Mouse (Mus musculus) thymus, adult 18-20 months (tissue): ENCODE results near the gene Gm20509.
A peak's percentile ranks its signal among the peaks of the same experiment; 100 is the strongest.
"Not testable (repeated sequence)": the region's sequence is repeated elsewhere in the genome, so short reads cannot be mapped to it uniquely, and the experiment has no call there.

Experiments used
- DNase-seq, 2 experiments: peaks; one replicate each; pipeline ENCODE4 v3.0.0; 2022; ENCODE audit warnings: mixed read lengths in 2 of 2

The Gm20509 gene

DNA sequence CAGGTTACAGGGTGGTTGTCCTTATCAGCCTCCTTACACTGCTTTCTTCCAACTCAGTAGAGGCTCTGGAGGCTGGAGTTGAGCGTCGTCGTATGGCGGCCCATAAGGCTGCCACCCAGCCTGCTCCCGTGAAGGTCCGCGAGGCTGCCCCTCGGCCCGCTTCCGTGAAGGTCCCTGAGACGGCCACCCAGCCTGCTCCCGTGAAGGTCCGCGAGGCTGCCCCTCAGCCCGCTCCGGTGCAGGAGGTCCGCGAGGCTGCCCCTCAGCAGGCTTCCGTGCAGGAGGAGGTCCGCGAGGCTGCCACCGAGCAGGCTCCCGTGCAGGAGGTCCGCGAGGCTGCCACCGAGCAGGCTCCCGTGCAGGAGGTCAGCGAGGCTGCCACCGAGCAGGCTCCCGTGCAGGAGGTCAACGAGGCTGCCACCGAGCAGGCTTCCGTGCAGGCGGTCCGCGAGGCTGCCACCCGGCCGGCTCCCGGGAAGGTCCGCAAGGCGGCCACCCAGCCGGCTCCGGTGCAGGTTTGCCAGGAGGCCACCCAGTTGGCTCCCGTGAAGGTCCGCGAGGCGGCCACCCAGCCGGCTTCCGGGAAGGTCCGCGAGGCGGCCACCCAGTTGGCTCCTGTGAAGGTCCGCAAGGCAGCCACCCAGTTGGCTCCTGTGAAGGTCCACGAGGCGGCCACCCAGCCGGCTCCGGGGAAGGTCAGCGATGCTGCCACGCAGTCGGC is 1.0 kb downstream of the Gm20509 start:
- DNase-seq = no peak

DNA sequence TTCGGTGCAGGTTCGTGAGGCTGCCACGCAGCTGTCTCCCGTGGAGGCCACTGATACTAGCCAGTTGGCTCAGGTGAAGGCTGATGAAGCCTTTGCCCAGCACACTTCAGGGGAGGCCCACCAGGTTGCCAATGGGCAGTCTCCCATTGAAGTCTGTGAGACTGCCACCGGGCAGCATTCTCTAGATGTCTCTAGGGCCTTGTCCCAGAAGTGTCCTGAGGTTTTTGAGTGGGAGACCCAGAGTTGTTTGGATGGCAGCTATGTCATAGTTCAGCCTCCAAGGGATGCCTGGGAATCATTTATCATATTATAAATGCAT is 1.6 kb downstream of the Gm20509 start:
- DNase-seq = no peak

DNA sequence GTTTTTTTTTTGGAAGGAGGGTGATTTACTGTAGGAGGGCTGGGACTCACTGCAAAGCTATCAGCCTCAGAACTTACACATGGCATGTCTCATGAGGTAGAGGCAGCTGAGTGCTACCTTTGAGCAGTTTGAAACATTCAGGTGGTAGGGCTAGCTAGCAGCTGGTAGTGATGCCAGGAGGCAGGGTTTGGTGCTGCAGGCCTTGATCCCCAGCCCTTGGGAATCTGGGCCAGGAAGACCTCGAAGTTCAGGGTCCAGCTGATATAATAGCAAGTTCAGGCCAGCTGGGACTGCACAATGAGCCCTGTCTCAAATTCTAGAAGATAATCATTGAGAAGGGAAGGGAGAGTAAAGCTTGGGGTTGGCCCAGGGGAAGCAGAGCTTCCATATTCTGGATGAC is 2.9 kb downstream of the Gm20509 start:
- DNase-seq = no peak

DNA sequence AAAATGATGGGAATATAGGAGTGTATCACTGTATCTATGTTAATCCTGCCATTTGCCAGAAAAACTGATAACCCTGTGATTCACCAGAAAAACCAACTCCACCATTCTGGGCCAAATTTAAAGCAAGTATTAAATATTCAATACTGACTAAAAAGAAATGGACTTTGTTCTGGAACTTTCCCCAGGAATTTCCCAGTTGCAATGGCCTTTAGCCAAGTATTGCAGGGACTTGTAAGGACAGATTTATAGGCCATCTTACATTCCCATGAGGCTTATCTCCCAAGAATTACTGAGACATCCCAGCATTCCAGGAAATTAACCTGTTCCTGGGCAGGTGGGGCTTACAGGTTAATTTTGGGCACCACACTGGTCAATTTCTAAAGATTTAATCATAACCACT is 3.5 kb downstream of the Gm20509 start:
- no peak for DNase-seq

DNA sequence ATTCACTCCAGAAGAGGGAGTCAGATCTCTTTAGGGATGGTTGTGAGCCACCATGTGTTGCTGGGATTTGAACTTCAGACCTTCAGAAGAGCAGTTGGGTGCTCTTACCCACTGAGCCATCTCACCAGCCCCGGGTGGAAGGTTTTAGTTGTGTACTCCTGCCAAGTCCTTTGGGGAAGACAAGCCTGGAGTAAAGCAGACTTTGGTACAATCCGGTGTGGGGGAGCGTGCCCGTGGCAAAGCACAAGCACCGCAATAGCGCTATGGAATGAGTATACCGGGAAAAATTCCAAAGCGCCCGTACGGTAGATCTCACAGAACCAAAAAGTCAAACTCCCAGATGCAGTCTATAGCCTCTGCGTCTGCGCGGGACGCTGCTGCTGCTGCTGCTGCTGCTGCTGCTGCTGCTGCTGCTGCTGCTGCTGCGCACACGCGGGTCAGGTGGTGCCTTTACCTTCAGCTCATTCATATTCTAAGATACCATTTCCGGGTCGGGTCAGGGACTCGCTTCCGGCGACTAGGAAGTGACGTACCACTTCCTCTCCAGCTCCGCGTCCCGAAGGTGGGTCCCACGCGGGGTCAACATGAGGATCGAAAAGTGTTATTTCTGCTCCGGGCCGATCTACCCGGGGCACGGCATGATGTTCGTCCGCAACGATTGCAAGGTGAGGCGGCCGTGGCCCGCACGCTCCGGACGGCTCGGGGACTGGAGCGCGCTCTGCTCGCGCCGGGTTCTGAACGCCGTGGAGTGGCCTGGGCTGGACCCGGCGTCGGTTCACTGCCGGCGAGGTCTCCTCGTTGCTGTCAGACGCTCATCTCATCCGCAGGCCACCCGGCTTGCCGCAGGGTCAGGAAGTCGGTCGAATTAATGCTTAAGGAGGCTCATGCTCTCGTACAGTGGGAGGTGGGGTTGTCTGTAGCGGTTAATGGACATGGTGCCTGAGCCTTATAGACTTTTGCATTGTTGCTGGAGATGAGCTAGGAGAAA is 10.9 kb downstream of the Gm20509 start, which contains the start of gene Rsl24d1:
Gene Rsl24d1 (plus strand): TSS at position 508 of the 988 bp plus-strand sequence.
- peak; percentile 72 to 81 for DNase-seq

DNA sequence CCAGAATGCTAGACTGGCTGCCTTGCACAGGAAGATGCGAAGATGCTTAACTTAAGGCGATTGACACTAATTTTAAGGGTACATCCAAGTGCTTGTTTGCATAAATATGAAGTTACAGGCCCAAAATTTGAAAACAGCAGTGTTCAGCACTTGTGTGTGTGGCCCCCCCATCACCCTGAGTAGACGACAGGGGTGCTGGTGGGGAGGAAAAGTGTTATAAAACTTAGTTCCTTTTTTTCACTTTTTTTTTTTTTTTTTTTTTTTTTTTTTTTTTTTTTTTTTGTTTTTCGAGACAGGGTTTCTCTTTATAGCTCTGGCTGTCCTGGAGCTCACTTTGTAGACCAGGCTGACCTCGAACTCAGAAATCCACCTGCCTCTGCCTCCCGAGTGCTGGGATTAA is 14.4 kb downstream of the Gm20509 start:
- not testable (repeated sequence) for DNase-seq

DNA sequence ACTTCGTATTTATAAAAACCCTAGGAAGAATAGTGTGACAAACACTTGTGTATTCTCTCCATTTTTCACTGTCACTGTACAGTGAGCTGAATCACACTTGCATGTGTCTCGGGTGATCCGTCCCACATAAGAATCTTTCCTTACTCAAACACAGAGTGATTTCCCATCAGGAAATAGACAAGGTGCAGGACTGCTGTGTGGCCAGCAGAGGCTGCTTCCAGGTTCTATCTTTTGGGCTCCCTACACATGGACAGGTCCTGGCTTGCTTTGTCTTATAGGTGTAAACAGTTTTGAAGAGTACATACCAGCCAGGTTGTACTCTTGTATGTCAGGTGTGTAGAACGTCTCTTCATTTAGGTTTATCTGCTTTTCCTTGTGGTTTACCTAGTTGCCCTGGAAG is 15.7 kb downstream of the Gm20509 start:
- DNase-seq = no peak

DNA sequence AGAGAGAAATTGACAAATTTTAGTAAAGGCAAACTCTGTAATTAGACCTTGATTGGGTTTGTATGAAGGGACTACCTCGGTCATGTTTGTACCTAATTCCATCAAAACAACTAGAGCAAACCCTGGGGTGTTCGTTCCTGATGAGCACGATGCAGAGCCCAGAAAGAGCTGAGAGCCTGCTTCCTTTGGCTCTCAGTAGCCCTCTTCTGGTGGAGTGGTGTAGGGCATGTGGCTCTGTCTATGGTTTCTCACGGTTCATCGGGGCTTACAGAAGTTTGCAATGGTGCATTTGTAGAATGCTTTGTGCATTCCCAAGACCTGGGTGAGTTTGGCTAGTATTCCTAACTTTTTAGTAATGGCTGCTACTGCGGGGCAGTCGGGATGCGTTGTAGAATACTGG is 19.5 kb downstream of the Gm20509 start:
- DNase-seq = no peak

DNA sequence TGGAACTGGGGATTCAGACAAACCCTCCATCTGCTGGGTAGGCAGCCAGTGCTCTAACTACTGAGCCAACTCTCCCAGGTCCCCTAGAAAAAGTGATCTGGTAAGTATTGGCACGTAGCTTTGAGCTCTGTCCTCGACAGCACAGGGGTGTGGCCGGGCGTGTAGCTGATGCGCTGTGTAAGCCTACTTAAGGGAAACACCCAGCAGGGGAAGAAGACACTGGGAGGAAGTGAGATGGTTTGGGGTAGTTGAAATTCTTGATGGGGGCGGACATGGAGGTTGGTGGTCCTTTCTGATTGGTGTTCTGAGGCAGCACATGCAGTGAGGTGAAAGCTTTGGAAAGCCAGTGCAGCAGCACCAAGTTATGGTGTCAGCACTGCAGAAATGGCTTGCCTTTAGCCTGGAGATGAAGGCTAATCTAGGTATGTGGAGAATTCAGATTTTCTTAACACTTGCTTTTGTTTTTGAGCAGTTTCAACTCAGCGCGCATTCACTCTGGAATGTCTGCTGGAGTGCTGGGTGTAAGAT is 22.8 kb downstream of the Gm20509 start:
- no peak for DNase-seq

DNA sequence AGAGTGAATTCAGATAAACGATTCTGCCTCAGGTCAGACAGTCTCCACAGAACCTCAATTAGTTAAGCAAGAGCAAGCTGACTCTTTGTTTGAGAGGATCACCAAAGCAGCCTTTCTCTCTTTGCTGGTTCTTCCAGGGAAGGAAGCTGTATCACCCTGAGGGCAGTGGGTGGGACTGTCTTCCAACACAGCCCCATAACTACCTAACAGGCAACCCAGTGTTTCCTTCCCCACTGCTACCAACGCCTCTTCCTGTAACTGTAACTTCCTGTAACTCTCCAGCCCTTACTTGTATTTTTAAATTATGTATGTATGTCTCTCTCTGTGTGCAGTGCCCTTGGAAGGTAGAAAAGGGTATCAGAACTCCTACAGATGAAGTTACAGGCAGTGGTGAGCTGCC is 25.2 kb downstream of the Gm20509 start:
- DNase-seq = no peak

DNA sequence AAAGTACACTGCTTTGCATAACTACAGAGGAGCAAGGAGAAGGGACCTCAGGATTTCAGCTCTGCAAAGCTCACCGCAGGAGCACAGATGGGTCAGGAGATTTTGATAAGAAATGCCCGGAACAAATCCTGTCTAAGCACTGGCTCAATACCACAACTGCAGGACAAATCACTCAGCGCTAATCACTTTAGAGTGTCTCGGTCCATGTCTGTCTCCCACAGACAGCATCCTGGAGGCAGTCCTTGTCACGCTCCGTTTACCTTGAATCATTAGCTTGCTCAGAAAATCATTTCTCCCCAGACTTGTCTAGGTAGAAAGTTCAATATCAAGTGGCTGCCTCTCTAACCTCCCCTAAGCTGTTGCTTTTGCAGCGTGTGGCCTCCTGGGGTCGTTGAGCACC is 27.6 kb downstream of the Gm20509 start:
- DNase-seq = no peak

DNA sequence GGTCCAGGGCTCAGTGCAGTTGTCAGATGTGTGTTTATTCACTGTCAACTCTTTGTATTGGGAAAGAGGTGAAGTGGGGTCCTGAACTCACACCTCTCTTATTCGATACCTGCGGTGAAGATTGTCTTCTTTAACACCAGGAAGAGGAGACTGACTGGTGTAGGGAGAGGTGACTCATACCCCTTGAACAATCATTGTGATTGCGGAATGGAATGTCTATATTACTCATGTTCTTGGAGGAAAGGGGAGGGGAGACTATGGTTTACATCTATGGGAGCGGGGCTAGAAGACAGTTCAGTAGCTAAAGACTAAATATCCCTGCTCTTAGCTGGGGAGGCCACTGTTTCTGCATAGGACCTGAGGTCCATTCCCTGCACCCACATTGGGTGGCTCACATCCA is 28.3 kb downstream of the Gm20509 start:
- no peak for DNase-seq

DNA sequence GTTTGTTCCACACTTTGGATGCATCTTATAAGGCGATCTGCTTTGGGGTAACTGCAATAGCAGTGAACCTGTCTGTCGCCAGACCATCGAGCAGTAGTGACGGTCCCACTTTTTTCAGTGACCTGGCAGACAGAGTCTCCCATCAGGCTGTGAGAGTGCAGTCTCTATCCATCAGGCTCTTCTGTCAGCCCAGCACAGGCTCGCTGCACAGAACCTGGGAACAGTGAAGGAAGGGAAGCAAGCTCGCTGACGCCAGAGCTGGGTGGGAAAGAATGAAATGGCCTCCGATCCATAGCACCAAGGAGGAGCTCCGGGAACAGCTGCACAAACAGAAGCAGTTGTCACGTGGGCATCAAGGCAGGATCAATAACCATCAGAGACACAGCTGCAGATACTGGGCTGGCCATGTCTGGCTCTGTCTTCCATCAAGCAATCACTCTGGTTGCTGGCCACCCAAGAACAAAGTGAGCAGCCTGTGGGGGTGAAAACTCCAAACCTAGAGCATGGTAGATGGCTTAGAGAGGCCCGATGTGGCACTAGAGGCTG is 35.1 kb downstream of the Gm20509 start:
- DNase-seq = no peak

DNA sequence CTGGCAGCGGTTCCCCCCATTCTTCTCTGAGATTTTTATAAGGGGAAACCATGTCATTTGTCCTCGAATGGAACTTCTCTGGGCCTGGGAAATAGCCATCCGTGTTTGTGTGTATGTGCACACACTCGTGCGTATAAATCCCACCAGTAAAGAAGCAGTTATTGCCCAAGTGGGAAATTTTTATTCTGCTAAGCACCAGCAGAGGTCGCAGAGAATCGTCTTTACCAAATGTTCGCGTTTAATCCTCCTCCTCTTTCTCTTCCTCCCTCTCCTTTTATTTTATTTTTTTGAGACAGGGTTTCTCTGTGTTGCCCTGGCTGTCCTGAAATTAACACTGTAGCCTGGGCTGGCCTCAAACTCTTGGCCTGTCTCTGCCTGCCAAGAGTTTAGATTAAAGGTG is 52.1 kb downstream of the Gm20509 start:
- DNase-seq = no peak

DNA sequence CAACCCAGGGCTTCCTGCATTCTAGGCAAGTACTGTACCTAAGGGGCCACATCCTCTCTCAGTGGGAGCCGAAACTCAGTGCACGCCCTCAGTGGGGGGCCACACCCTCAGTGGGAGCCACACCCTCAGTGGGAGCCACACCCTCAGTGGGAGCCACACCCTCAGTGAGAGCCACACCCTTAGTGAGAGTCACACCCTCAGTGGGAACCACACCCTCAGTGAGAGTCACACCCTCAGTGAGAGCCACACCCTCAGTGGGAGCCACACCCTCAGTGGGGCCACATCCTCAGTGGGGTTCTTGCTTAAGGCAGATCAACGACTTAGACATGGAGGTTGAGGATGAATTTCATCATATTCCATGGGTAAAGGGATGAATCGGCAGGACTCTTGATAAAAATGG is 55.7 kb downstream of the Gm20509 start:
- no peak for DNase-seq

DNA sequence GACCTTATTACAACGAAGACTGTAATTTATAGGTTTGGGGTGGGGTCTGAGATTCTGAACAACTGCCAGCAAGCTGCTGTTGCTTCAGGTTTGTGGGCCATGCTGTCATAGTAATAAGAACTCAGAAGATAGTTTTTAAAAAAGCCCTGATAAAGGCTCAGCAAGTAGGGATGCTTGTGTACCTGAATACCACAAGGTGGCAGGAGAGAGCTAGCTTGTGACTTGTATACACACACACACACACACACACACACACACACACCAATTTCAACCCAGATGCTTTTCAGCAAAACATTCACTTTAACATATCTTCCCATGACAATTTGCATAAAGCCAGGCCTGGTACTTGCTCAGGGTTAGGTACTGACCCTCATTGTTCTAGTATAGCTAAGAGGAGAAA is 57.0 kb downstream of the Gm20509 start:
- no peak for DNase-seq

DNA sequence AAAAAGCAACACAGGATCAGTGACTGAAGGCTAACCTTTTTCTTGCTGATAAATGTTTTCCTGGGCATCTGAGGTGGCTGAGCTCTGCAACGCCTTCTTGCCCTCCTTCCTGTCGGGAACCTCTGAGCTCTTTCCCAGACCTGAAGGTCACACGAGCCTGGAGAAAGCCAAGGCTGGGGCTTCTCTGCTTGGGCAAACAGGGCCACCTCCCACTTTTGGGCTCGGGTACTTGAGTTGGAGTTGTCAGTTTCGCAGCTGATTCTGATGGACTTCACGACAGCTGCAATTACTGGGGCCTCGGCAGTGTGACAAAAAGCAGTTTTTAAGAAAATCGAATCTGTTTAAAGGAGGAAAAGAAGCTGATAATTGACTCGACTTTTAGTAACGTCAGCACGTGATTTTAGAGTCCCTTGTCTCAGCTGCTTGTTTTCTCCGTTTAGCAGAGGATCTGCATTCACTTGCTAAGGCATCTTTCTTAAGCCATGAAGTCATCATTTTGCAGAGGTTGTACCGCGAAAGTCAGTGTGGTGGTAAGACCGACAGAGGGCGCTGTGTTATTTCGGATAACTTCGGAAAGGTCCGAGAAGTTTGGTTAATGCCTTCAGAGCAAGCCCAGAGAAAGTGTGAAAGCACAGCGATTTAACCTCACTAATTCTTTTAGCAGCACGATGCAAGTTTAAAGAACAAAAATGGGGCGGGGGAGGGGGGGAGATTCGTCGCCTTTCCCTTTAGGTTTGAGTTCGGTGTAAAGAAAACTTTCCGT is 60.5 kb downstream of the Gm20509 start:
- DNase-seq = peak in 1 of 2 experiments; percentile 13

DNA sequence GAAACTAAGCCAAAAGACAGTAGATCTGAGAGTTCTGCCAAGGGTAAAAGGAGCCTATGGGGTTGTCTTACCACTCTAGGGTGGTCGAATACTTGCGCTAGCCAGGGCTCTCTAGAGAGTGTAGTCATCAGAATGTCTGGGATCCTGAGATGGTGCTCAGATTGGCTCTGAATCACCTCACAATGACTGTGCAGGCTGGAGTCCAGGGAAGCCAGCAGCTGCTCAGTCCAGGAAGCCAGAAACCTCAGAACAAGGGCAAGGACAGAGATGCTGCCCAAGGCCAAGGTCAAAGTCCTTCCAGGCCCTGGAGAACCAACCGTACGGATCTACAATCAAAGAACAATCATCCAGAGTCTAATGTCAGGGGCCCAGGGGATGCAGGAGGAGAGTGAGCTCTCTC is 63.4 kb downstream of the Gm20509 start:
- no peak for DNase-seq
